Mouse (Mus musculus) forebrain, embryonic 13.5 days (tissue): ENCODE measurements at regions not wholly inside any gene's neighbourhood (a gene's known extent, or its start where the extent isn't known, plus 50 kb on each side); places are given as distances from the start of the nearest gene placed in this dataset.
A peak's percentile ranks its signal among the peaks of the same experiment; 100 is the strongest.

Experiments used
- ATAC-seq: fragments of 200-750 bp; cut with Nextera tagmentation; 2 replicates; pipeline ENCODE4 v1.8.0; 2017
- H3K27ac ChIP-seq: fragments of 300-500 bp; sonication (generic); 2 replicates; pipeline ENCODE4 v1.5.1; 2015; ENCODE audit warnings: inconsistent platforms, mild to moderate bottlenecking, moderate library complexity
- H3K27me3 ChIP-seq: fragments of 300-500 bp; sonication (generic); 2 replicates; pipeline ENCODE4 v1.6.1; 2015; ENCODE audit warnings: mild to moderate bottlenecking, inconsistent platforms
- H3K36me3 ChIP-seq: fragments of 300-500 bp; sonication (generic); 2 replicates; pipeline ENCODE4 v1.6.1; 2015; ENCODE audit warnings: mild to moderate bottlenecking, inconsistent platforms; ENCODE audit not compliant: poor library complexity, severe bottlenecking
- H3K4me1 ChIP-seq: fragments of 300-500 bp; sonication (generic); 2 replicates; pipeline ENCODE4 v1.6.1; 2015; ENCODE audit warnings: inconsistent platforms
- H3K4me2 ChIP-seq: fragments of 300-500 bp; sonication (generic); 2 replicates; pipeline ENCODE4 v1.6.1; 2015; ENCODE audit warnings: inconsistent platforms, mild to moderate bottlenecking, moderate library complexity
- H3K4me3 ChIP-seq: fragments of 300-500 bp; sonication (generic); 2 replicates; pipeline ENCODE4 v1.5.1; 2015; ENCODE audit warnings: mild to moderate bottlenecking, inconsistent platforms
- H3K9ac ChIP-seq: fragments of 300-500 bp; sonication (generic); 2 replicates; pipeline ENCODE4 v1.6.1; 2015; ENCODE audit warnings: mild to moderate bottlenecking, inconsistent platforms
- H3K9me3 ChIP-seq: fragments of 300-500 bp; sonication (generic); replicated peaks from 2 replicates; pipeline ENCODE4 v1.6.1; 2016; ENCODE audit warnings: inconsistent platforms
- WGBS: fragments of 180-500 bp; shearing (Covaris S2); methylation state at CpG from one replicate; pipeline ENCODE4 v1.1.7; 2015; 5-methylcytosine and 5-hydroxymethylcytosine counted together

DNA sequence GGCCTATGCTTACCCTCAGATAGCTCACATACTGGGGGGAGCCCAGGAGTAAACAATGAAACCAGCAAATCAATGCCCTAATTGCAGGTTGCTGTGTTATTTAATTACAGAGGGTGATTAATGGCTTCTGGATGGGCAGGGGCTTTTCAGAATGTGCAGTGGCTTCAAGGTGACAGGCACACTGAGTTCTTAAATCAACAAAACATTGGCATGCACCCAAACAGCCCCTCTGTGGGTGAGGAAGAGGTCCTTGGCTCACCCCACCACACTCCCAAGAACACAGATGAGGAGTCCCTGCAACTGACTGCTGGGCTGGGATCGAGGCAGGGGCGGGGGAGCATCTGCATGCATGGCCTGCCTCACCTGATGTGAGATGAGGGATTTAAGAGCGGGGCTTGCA is 255.5 kb downstream of the Cryba4 start:
- Histone ChIP-seq H3K27me3 (0 out of 2 replicates have a peak, but pooled peaks cover 13% of the 10 kb centered on the region), H3K4me3 (no peak overlapping the region), H3K9me3 (no peaks in the 10 kb centered on the region), H3K27ac (peak overlapping the region; percentile 20; the same call in 1 of the 2 replicates), H3K4me1 (peaks cover 31% of the 10 kb centered on the region), H3K9ac (no peak overlapping the region), H3K36me3 (no peaks in the 10 kb centered on the region), H3K4me2 (no peak overlapping the region)
- 0 out of 2 replicates have a peak, but pooled peaks have one; percentile 36 for ATAC-seq
- WGBS = 38% methylated on average over 3 of the region's 3 CpGs

DNA sequence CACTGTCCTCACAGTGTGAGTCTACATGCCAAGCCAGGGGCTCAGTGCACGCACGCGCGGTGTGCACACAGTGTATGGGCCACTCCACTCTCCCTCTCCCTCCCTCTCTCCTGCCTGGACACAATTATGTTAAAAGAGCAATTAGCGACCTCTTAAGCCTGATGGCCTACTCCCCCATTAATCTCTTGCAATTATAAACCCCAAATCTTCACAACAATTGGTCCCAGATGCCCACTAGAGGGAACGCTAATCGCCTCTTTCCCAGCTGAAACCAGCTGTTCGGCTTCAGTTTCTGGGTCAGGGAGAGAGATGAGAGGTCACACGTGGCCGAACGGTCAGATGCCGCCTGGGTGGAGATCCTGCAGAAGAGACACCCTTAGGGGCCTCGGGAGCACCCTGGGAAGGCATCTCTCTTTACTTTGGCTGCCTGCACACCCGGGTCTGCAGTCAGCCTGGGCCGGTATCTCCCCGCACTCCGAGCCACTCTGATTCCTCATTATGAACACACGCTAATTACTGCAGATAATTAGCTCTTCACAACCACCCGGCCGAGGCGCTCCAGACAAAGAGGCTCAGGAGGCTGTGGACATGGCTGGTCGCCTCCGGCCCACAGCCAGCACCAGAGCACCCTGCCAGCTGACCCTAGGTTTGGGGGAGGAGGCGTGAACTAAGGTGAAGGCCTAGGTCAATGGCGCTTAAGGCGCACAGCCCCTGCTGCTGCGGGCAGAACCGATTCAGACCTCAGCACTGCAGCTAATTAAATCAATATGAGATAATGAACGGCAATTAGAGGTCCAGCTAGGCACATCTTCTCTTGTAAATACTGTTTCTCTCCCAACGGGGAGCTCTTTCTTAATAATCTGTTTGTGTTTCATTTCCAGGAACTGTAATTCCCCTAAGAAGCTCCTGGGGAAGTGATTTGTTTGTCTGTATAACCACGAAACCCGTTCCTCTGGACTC is 250.3 kb downstream of the Cryba4 start:
- Histone ChIP-seq H3K4me1 (peaks cover 42% of the 10 kb centered on the region), H3K4me2 (peak overlapping the region; percentile 43), H3K27ac (peak overlapping the region; percentile 95), H3K36me3 (no peaks in the 10 kb centered on the region), H3K27me3 (0 out of 2 replicates have a peak, but pooled peaks cover 3% of the 10 kb centered on the region), H3K4me3 (no peak overlapping the region; the same call in 1 of the 2 replicates), H3K9me3 (peaks cover 8% of the 10 kb centered on the region), H3K9ac (peak overlapping the region; percentile 34; the same call in 1 of the 2 replicates)
- 3% methylated on average over 32 of the region's 32 CpGs for WGBS
- ATAC-seq = peak; percentile 88

DNA sequence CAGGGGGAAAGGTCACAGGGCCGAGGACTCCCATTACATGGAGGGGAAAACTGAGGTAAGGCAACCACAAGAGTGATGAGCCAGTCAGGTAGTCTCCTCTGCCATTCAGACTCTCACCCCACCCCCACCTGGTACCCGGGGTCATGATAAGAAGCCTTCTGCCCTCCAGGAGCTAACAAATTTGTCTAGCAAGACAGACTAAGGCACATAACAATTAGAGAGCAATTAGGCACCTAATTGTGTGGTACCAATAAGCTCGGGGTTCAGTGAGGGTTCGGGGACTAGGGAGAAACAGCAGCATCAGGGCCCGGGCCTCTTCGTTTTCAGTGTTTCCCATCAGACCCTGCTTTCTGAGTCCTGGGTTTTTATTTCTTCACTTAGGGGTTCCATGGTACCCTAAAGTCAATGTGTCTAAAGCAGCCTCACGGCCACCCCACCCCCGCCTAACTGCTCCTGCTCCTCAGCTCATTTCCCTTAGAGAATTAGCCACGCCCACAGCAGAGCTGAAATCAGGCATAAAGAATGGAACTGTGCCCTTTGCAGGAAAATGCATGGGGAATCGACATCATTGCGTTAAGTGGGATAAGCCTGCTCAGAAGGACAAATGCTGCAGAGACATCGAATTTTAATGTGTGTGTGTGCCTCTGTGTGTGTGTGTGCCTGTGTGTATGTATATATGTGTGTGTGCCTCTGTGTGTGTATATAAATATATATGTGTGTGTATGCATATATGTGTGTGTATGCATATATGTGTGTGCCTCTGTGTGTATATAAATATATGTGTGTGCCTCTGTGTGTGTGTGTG is 249.3 kb downstream of the Cryba4 start:
- Histone ChIP-seq H3K4me1 (peaks cover 39% of the 10 kb centered on the region), H3K27ac (peak overlapping the region; percentile 95), H3K27me3 (0 out of 2 replicates have a peak, but pooled peaks cover 3% of the 10 kb centered on the region), H3K9ac (no peak overlapping the region), H3K4me3 (no peak overlapping the region), H3K4me2 (peak overlapping the region; percentile 43), H3K9me3 (peaks cover 10% of the 10 kb centered on the region), H3K36me3 (no peaks in the 10 kb centered on the region)
- 20% methylated on average over 12 of the region's 12 CpGs for WGBS
- ATAC-seq = no peak

- Histone ChIP-seq H3K4me3 (no peak overlapping the region), H3K4me2 (no peak overlapping the region), H3K27ac (no peak overlapping the region), H3K36me3 (no peaks in the 10 kb centered on the region), H3K9me3 (peaks cover 10% of the 10 kb centered on the region), H3K4me1 (peaks cover 39% of the 10 kb centered on the region), H3K9ac (no peak overlapping the region), H3K27me3 (no peaks in the 10 kb centered on the region)
- no peak for ATAC-seq
- 83% methylated on average over 3 of the region's 3 CpGs for WGBS
Observed at GRCm38 (mm10) chr5:112004041-112004440, 248.3 kb downstream of the Cryba4 start.

DNA sequence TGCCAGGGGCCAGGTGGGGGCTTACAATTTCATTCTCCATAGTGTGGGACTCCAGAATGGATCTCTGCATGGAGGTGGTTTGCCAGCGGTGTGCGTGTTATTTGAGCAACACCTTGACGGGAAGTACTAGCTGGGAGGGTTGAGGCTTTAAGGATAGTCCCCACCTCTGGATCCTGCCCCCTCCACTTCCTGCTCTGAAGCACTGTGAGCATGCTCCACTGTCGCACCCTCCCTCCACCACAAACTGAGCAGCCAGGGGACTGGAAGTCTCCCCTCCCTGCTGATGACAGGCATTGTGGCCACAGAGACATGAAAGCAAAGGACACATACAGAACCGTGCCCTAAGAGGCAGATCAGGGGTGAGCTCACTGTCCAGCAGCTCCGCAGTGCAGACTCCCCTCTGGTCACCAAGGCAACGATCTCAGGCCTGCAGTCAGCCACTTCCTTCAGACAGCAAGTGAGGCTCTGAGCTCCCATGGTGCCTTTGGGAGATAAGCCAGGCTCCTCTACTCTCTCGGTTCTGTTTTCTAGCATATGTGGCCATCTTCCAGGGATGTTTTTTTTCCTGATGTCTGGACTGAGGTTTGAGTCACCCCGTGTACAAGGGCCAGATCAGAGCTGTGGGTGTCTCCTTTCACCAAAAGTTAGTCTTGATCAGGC is 239.7 kb downstream of the Cryba4 start:
- Histone ChIP-seq H3K27me3 (peaks cover 10% of the 10 kb centered on the region; the same call in 1 of the 2 replicates), H3K4me1 (peaks cover 17% of the 10 kb centered on the region), H3K36me3 (no peaks in the 10 kb centered on the region), H3K27ac (no peak overlapping the region), H3K9me3 (peaks cover 5% of the 10 kb centered on the region; the same call in 1 of the 2 replicates), H3K4me3 (no peak overlapping the region), H3K4me2 (no peak overlapping the region), H3K9ac (0 out of 2 replicates have a peak overlapping the region, but pooled peaks have one; percentile 12)
- 0 out of 2 replicates have a peak, but pooled peaks have one; percentile 36 for ATAC-seq
- WGBS = 31% methylated on average over 9 of the region's 9 CpGs

DNA sequence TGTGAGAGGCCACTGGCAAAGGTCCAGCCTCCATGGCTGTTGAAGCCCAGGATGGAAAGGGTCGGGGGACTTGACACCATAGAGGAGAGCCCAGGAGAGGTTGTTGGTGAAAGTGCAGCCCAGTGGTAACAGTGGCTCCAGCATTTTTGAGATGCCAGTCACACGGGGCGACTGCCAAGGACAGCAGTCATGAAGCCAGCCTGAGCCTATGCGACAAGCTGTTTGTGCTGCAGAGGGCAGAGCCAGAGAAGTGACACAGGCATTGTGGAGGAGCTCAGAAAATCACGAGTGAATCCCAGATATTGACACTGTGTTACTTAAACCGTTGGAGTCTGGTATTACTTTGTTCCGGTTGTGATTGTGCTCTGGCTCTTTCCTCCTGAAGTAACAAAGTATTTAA is 233.4 kb downstream of the Cryba4 start:
- Histone ChIP-seq H3K36me3 (no peaks in the 10 kb centered on the region), H3K4me3 (no peak overlapping the region), H3K27me3 (0 out of 2 replicates have a peak, but pooled peaks cover 2% of the 10 kb centered on the region), H3K9me3 (peaks cover 5% of the 10 kb centered on the region; the same call in 1 of the 2 replicates), H3K4me2 (no peak overlapping the region), H3K9ac (no peak overlapping the region), H3K27ac (no peak overlapping the region), H3K4me1 (peaks cover 17% of the 10 kb centered on the region)
- ATAC-seq = no peak
- WGBS = 80% methylated on average over 7 of the region's 7 CpGs

- H3K4me3 ChIP-seq = no peak overlapping the region
- no peak overlapping the region for H3K9ac ChIP-seq
- peak; percentile 75 for ATAC-seq
- no peak overlapping the region; the same call in 1 of the 2 replicates for H3K27ac ChIP-seq
- no peaks in the 10 kb centered on the region for H3K36me3 ChIP-seq
- H3K4me1 ChIP-seq = peaks cover 19% of the 10 kb centered on the region
- H3K4me2 ChIP-seq = no peak overlapping the region
- no peaks in the 10 kb centered on the region for H3K9me3 ChIP-seq
- H3K27me3 ChIP-seq = 0 out of 2 replicates have a peak, but pooled peaks cover 5% of the 10 kb centered on the region
- WGBS = 63% methylated on average over 2 of the region's 2 CpGs
Observed at GRCm38 (mm10) chr5:112020882-112021281, 231.4 kb downstream of the Cryba4 start.

DNA sequence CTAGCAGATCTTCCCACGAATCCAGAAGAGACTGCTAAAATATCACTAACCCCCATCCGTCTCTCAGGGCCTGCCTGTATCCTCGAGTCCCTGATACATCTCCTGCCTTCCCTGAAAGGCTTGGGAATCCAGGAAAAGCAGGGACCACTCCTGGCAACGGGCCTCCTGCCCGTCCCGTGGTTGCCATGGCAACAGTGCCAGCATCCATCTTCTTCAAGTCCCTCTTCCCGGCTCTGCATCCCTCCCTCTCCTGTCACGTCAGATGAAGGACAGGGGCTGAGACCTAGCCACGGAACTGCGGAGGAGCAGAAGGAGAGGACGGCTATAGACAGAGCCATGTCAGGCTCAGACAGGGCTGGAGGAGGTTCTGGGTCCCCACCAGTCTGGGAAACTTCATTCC is 222.4 kb downstream of the Cryba4 start:
- H3K27ac ChIP-seq = peak overlapping the region; percentile 63
- H3K9ac ChIP-seq = no peak overlapping the region
- peaks cover 2% of the 10 kb centered on the region; the same call in 1 of the 2 replicates for H3K27me3 ChIP-seq
- 16% methylated on average over 11 of the region's 11 CpGs for WGBS
- H3K4me1 ChIP-seq = peaks cover 32% of the 10 kb centered on the region
- no peaks in the 10 kb centered on the region for H3K9me3 ChIP-seq
- no peak overlapping the region for H3K4me3 ChIP-seq
- ATAC-seq = peak; percentile 79
- H3K36me3 ChIP-seq = no peaks in the 10 kb centered on the region
- peak overlapping the region; percentile 15 for H3K4me2 ChIP-seq

DNA sequence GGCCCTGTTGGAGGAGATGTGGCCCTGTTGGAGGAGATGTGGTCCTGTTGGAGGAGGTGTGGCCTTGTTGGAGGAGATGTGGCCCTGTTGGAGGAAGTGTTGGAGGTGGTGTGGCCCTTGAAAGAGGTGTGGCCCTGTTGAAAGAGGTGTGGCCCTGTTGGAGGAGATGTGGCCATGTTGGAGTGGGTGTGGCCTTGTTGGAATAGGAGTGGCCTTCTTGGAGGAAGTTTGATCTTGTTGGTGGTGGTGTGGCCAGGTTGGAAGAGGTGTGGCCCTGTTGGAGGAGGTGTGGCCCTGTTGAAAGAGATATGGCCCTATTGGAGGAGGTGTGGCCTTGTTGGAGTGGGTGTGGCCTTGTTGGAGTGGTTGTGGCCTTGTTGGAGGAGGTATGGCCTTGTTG is 220.3 kb downstream of the Cryba4 start:
- H3K4me3 ChIP-seq = no peak overlapping the region
- no peaks in the 10 kb centered on the region for H3K36me3 ChIP-seq
- H3K4me1 ChIP-seq = peaks cover 46% of the 10 kb centered on the region
- H3K27me3 ChIP-seq = no peaks in the 10 kb centered on the region; the same call in 1 of the 2 replicates
- no peak overlapping the region for H3K9ac ChIP-seq
- no peak overlapping the region for H3K27ac ChIP-seq
- no peak overlapping the region for H3K4me2 ChIP-seq
- no peaks in the 10 kb centered on the region for H3K9me3 ChIP-seq
- no peak for ATAC-seq

DNA sequence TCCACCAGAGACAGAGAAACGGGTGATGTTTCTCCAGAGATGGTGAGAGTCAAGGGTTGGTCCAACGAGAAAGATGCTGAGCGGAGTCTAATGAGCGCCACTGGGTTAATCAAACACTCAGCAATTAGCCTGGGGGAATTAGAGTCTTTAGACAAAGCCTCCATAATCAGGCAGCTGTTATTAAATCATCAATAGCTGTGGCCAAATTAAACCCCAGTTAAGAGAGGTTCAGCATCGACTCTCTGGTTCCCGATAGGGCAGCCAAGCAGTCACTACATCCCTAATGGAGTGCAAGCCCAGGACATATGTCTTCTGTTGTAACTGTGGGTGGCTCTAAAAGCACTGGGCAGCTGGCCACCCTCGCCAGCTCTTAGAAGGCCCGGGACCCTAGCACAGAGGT is 216.9 kb downstream of the Cryba4 start:
- no peak overlapping the region for H3K4me3 ChIP-seq
- H3K4me2 ChIP-seq = no peak overlapping the region
- WGBS = 35% methylated on average over 8 of the region's 8 CpGs
- no peaks in the 10 kb centered on the region for H3K9me3 ChIP-seq
- no peak overlapping the region for H3K9ac ChIP-seq
- H3K27me3 ChIP-seq = no peaks in the 10 kb centered on the region; the same call in 1 of the 2 replicates
- no peaks in the 10 kb centered on the region for H3K36me3 ChIP-seq
- ATAC-seq = 0 out of 2 replicates have a peak, but pooled peaks have one; percentile 22
- peaks cover 44% of the 10 kb centered on the region for H3K4me1 ChIP-seq
- no peak overlapping the region for H3K27ac ChIP-seq

DNA sequence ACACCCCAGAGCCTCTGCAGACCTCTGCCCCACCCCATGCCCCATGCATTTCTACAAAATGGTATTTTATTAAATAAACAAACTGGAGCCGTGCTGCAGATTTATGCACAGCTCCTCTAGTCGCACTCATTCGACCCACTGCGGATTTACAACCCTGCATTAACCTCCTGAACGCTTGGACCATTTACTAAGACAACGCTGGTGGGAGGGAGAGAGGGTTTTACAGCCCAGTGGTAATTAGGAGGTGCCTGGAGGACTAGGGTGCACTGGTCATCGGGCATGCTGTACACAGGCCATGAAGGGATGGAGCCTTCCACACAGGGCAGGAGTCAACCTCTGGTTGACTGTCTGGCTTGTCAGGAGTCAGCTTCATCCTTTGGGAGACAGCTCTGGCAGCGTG is 215.2 kb downstream of the Cryba4 start:
- H3K36me3 ChIP-seq = no peaks in the 10 kb centered on the region
- no peaks in the 10 kb centered on the region for H3K9me3 ChIP-seq

More for the DNA sequence above, 215.2 kb downstream of the Cryba4 start:
- Histone ChIP-seq H3K9ac (no peak overlapping the region), H3K4me1 (peaks cover 59% of the 10 kb centered on the region), H3K27me3 (no peaks in the 10 kb centered on the region; the same call in 1 of the 2 replicates), H3K4me2 (no peak overlapping the region), H3K4me3 (no peak overlapping the region), H3K27ac (no peak overlapping the region)
- WGBS = 76% methylated on average over 8 of the region's 8 CpGs
- ATAC-seq = no peak
